Mouse (Mus musculus) forebrain, embryonic 16.5 days (tissue): ENCODE results near the gene Clmn. TPM values are rescaled to one million over a fixed set of nuclear protein-coding genes. Genes with fewer than 3 reads are reported as not detected.

ENCODE experiments used
- ATAC-seq: fragments of 200-750 bp; cut with Nextera tagmentation; 2 replicates; pipeline ENCODE4 v1.8.0; 2017; ENCODE audit warnings: mild to moderate bottlenecking, moderate library complexity
- H3K27ac ChIP-seq: fragments of 300-500 bp; sonication (generic); 2 replicates; pipeline ENCODE4 v1.5.1; 2014; ENCODE audit warnings: low read length, control low read depth
- H3K27me3 ChIP-seq: fragments of 300-500 bp; sonication (generic); replicated peaks from 2 replicates; pipeline ENCODE4 v1.6.1; 2014; ENCODE audit warnings: low read length; ENCODE audit not compliant: control insufficient read depth, insufficient read depth
- H3K36me3 ChIP-seq: fragments of 300-500 bp; sonication (generic); 2 replicates; pipeline ENCODE4 v1.6.1; 2014; ENCODE audit not compliant: control insufficient read depth, insufficient read depth
- H3K4me1 ChIP-seq: fragments of 300-500 bp; sonication (generic); replicated peaks from 2 replicates; pipeline ENCODE4 v1.6.1; 2014; ENCODE audit warnings: low read length; ENCODE audit not compliant: control insufficient read depth, insufficient read depth
- H3K4me2 ChIP-seq: fragments of 300-500 bp; sonication (generic); 2 replicates; pipeline ENCODE4 v1.6.1; 2014; ENCODE audit warnings: mild to moderate bottlenecking, low read length, control low read depth
- H3K4me3 ChIP-seq: fragments of 300-500 bp; sonication (generic); replicated peaks from 2 replicates; pipeline ENCODE4 v1.5.1; 2014; ENCODE audit warnings: mild to moderate bottlenecking, low read length, control low read depth
- H3K9ac ChIP-seq: fragments of 300-500 bp; sonication (generic); replicated peaks from 2 replicates; pipeline ENCODE4 v1.6.1; 2014; ENCODE audit warnings: low read depth, low read length, control low read depth
- H3K9me3 ChIP-seq: fragments of 300-500 bp; sonication (generic); 2 replicates; pipeline ENCODE4 v1.6.1; 2016; ENCODE audit warnings: low read length; ENCODE audit not compliant: control insufficient read depth
- WGBS: fragments of 180-500 bp; shearing (Covaris S2); extraction: QIAGEN DNeasy Blood & Tissue Kit; methylation state at CpG from one replicate; pipeline ENCODE4 v1.1.7; 2014; 5-methylcytosine and 5-hydroxymethylcytosine counted together
- polyA plus RNA-seq: library from polyadenylated mRNA; unstranded; fragments of >200 nt; fragmentation: Nextera tagmentation; extraction: Ambion mirVana; gene quantifications from 2 replicates; pipeline ENCODE4 v1.2.1, GENCODE M21; 2015

Clmn gene
- polyA plus RNA-seq, 1 experiment from 2014 or later = 0.71 TPM

DNA sequence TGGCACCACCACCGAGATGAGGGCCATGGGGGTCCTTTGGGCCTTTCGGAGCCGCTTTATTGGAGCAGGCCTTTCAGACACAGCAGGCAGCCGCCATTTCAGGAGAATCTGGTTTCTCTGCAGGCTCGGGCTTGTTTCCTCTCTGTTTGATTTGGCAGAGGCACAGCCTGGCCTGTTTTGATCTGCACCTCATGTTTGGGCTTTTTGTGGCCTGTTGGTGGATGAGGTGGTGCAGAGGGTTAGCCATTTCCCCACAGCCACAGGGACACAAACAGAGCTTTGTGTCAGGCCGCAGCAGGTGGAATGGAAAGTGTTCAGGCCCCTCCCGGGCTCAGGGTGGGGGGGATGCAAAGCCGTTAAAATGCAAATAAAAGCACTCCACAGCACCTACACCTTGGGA lies 36.4 kb upstream of the Clmn start:
- Histone ChIP-seq H3K36me3 (no peaks in the 10 kb centered on the region), H3K4me1 (peaks cover 7% of the 10 kb centered on the region), H3K27ac (no peak overlapping the region), H3K9me3 (no peaks in the 10 kb centered on the region), H3K9ac (no peak overlapping the region), H3K4me3 (no peak overlapping the region), H3K27me3 (no peaks in the 10 kb centered on the region), H3K4me2 (no peak overlapping the region)
- peak; percentile 45 for ATAC-seq
- 20% methylated on average over 8 of the region's 8 CpGs for WGBS

DNA sequence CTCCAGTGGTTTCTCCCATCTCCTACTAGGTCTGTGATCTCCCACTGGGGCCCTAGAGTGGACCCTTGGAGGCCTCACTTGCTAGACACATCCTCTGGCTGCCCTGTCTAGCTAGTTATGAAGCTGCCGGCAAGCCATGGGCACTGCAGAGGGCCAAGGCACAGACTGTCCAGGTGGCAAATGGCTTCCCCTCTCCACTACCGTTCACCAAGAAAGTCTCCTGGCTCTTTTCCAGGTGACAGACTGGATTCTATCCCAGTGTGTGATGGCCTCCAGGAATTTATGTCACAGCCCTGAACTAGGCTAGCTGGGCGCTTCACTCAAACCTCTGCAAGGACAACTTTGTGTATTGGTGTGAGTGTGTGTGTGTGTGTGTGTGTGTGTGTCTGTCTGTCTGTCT lies 35.0 kb upstream of the Clmn start:
- H3K9me3 ChIP-seq = no peaks in the 10 kb centered on the region
- no peak overlapping the region for H3K27ac ChIP-seq
- no peak overlapping the region for H3K4me2 ChIP-seq
- WGBS = 54% methylated on average over 3 of the region's 3 CpGs
- no peaks in the 10 kb centered on the region for H3K36me3 ChIP-seq
- no peak for ATAC-seq
- no peaks in the 10 kb centered on the region for H3K27me3 ChIP-seq
- H3K4me3 ChIP-seq = no peak overlapping the region
- peaks cover 7% of the 10 kb centered on the region for H3K4me1 ChIP-seq
- no peak overlapping the region for H3K9ac ChIP-seq

DNA sequence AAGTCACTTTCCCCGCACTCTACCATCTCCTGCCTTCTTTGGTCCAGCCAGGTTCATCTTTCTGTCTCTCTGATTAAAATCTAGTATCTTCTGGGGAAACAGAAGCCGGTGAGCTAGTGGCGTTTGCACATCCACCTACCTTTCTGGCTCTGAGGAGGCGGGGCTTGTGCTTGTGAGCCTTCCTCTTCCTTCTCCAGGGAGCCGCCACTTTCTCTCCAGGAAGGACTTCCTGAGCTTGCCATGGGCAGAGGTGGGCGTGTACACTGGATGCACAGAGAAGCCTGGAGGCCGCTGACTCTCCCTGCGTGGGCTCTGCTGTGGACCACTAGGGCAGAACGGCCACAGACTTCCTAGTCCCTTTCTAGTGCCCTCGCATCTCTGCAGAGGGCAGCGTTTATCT lies 34.3 kb upstream of the Clmn start:
- H3K27me3 ChIP-seq = no peaks in the 10 kb centered on the region
- no peak overlapping the region for H3K4me2 ChIP-seq
- no peaks in the 10 kb centered on the region for H3K9me3 ChIP-seq
- WGBS = 76% methylated on average over 11 of the region's 11 CpGs
- ATAC-seq = no peak
- no peak overlapping the region for H3K4me3 ChIP-seq
- H3K9ac ChIP-seq = no peak overlapping the region
- no peaks in the 10 kb centered on the region for H3K36me3 ChIP-seq
- H3K4me1 ChIP-seq = peaks cover 7% of the 10 kb centered on the region
- no peak overlapping the region for H3K27ac ChIP-seq

DNA sequence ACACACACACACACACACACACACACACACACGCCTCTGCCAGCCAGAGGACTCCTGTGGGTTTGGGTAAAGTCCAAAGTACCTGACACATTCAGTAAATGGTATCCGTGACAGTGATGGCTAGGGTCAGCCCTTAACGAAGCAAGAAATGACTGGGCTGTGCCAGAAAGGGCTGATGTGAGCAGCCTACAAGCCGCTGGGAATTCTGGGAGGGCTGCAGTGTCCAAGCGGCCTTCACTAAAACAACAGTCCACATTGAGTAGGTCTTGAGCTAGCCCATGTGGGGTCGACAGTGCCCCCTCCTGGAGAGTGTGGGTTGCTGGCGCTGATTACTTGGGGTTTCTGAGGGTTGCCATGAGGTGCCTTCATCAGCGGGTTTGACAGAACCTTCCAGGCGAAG lies 33.8 kb upstream of the Clmn start:
- WGBS = 65% methylated on average over 9 of the region's 9 CpGs
- H3K4me2 ChIP-seq = no peak overlapping the region
- H3K4me3 ChIP-seq = no peak overlapping the region
- H3K9ac ChIP-seq = no peak overlapping the region
- H3K27me3 ChIP-seq = no peaks in the 10 kb centered on the region
- ATAC-seq = no peak
- H3K36me3 ChIP-seq = no peaks in the 10 kb centered on the region
- H3K9me3 ChIP-seq = no peaks in the 10 kb centered on the region
- peaks cover 7% of the 10 kb centered on the region for H3K4me1 ChIP-seq
- H3K27ac ChIP-seq = no peak overlapping the region

DNA sequence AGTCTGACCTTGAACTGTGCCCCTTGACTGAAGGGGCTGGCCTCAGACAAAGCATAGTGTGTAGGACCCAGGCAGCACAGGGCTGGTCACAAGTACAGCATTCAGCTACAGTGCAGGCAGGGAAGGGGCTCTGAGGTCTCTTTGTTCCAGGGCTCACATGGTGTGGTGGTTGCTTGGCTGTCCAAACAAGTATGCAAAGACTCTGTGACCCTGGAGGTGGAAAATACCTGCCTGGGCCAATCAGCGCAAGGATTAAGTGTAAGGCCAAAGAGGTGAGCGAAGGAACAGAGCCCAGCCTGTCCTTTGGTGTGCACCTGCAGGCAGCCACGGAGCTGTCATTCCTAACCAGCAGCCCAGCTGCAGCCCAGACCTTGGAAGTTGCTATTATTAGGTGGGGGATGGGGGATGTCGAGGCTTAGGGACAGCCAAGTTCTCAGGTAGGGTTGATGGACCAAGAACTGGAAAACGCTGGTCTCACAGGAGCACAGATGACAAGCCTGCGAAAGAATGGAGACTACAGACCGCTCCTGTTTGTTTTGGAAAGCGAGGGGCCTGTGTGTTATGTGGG lies 32.3 kb upstream of the Clmn start:
- Histone ChIP-seq H3K27ac (peak overlapping the region; percentile 15; the same call in 1 of the 2 replicates), H3K9me3 (no peaks in the 10 kb centered on the region), H3K4me2 (no peak overlapping the region), H3K27me3 (no peaks in the 10 kb centered on the region), H3K9ac (no peak overlapping the region), H3K4me1 (peaks cover 7% of the 10 kb centered on the region), H3K36me3 (no peaks in the 10 kb centered on the region), H3K4me3 (no peak overlapping the region)
- WGBS = 56% methylated on average over 8 of the region's 8 CpGs
- ATAC-seq = peak; percentile 47

DNA sequence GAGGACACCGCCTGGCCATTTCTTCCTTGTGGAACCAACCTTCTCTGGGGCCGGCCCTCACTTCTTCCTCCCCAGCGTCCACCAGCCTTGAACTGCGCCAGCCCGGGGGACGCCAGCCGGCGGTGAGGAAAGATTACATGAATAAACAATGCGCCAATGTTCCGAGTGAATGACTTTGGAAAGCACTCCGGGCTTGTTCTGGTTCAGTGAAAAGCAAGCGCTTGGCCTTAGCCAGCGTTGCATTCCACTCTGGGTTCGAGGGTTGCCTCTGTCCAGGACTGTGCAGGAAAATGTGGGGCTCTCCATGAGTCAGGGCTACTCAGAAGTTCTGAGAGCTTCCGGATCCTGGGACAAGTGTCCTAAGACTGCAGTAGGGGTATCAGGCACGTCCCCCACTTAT lies 31.8 kb upstream of the Clmn start:
- Histone ChIP-seq H3K4me2 (no peak overlapping the region), H3K4me3 (no peak overlapping the region), H3K4me1 (peaks cover 7% of the 10 kb centered on the region), H3K36me3 (no peaks in the 10 kb centered on the region), H3K27me3 (no peaks in the 10 kb centered on the region), H3K27ac (peak overlapping the region; percentile 15; the same call in 1 of the 2 replicates), H3K9me3 (no peaks in the 10 kb centered on the region), H3K9ac (no peak overlapping the region)
- peak; percentile 65 for ATAC-seq
- 39% methylated on average over 16 of the region's 16 CpGs for WGBS

DNA sequence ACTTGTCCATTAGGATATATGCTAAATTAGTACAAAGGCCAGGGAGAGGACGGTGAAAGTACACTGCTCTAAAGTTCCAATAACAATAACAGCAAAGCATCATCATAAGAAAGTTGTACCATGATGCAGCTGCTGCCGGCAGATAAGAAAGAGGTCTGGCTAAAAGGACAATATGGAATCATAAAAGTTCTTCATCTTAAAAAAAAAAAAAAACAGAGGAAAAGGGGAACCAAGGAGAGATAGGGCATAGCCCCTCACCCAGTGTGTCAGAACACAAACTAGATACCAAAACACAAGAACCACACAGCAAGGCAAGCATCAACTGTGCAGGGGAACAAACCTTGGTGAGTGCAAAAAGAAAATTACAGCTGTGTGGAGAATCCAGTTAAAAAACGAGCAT lies 27.4 kb upstream of the Clmn start:
- 93% methylated on average over 3 of the region's 3 CpGs for WGBS

DNA sequence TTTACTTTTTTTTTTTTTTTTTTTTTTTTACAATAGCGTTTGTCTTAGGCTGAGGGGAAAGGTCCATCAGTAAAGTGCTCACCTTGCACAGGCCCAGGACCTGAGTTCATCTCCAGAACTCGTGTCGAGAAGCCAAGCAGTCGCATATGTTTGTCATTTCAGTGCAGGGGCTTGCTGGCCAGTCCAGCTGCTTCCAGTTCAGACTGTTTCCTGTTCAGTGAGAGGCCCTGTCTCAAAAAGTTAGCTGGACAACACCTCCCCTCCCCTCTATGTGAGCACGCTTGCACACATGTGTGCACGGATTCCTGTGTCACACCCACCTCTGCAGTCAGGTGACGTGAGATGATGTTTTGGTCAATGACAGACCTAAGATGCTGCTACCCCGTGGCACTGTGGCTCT lies 25.2 kb upstream of the Clmn start:
- Histone ChIP-seq H3K27ac (no peak overlapping the region), H3K36me3 (no peaks in the 10 kb centered on the region), H3K4me3 (no peak overlapping the region), H3K4me1 (no peaks in the 10 kb centered on the region), H3K9me3 (no peaks in the 10 kb centered on the region), H3K9ac (no peak overlapping the region), H3K27me3 (no peaks in the 10 kb centered on the region), H3K4me2 (no peak overlapping the region)
- ATAC-seq = no peak
- WGBS = 92% methylated on average over 8 of the region's 8 CpGs

More for the DNA sequence above, 27.4 kb upstream of the Clmn start:
- no peak overlapping the region for H3K9ac ChIP-seq
- H3K9me3 ChIP-seq = no peaks in the 10 kb centered on the region
- H3K4me3 ChIP-seq = no peak overlapping the region
- no peaks in the 10 kb centered on the region for H3K27me3 ChIP-seq
- no peak overlapping the region for H3K4me2 ChIP-seq
- no peak overlapping the region for H3K27ac ChIP-seq
- no peak for ATAC-seq
- no peaks in the 10 kb centered on the region for H3K36me3 ChIP-seq
- peaks cover 7% of the 10 kb centered on the region for H3K4me1 ChIP-seq

DNA sequence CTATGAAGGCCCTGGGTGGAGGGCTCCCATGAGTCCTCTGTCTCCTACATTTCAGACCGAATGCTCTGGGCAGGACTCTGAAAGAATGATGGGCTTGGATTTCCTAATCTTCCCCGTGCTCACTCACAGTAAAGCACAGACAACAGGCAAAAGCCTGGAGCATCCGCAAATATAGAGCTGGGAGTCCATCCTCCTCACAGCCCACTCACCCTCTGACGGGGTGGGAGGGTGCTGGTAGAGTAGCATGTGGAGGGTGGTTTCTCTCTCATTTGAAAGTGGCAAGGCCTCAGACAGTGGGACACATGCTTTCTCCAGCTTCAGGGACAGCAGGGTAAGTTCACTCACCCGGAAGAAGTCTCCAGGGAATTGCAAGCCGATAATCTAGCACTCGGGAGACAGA lies 21.2 kb upstream of the Clmn start:
- Histone ChIP-seq H3K4me1 (no peaks in the 10 kb centered on the region), H3K27ac (no peak overlapping the region), H3K9me3 (no peaks in the 10 kb centered on the region; the same call in 1 of the 2 replicates), H3K4me3 (no peak overlapping the region), H3K36me3 (no peaks in the 10 kb centered on the region), H3K4me2 (no peak overlapping the region), H3K9ac (no peak overlapping the region), H3K27me3 (no peaks in the 10 kb centered on the region)
- ATAC-seq = no peak
- WGBS = 89% methylated on average over 7 of the region's 7 CpGs

DNA sequence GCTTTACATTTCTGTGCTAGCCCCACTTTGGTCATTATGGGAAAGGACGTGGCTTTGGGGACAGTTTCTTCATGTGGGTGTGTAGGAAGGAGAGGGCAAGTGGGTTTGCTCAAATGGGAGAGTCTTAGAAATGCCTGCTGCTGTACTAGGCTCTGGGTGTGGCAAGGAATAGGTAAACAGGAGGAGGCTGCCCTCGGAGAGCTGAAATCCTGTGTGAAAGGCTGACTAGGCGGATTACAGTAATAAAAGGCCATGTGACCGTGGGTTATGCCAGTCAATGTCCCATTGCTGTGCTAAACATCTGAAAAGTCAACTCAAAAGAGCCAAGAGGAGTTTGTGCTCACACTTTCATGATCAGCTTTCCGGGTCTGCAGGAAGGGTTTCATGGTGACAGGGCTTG lies 17.7 kb upstream of the Clmn start:
- H3K27ac ChIP-seq = no peak overlapping the region
- no peaks in the 10 kb centered on the region for H3K27me3 ChIP-seq
- H3K4me1 ChIP-seq = 0 out of 2 replicates have a peak, but pooled peaks cover 2% of the 10 kb centered on the region
- no peaks in the 10 kb centered on the region; the same call in 1 of the 2 replicates for H3K9me3 ChIP-seq
- no peak overlapping the region for H3K4me2 ChIP-seq
- no peaks in the 10 kb centered on the region for H3K36me3 ChIP-seq
- WGBS = 65% methylated on average over 5 of the region's 5 CpGs
- H3K9ac ChIP-seq = no peak overlapping the region
- H3K4me3 ChIP-seq = no peak overlapping the region
- no peak for ATAC-seq
